Comparison of ENCODE assay signal across 15 mouse cellular contexts in the genomic region with DNA sequence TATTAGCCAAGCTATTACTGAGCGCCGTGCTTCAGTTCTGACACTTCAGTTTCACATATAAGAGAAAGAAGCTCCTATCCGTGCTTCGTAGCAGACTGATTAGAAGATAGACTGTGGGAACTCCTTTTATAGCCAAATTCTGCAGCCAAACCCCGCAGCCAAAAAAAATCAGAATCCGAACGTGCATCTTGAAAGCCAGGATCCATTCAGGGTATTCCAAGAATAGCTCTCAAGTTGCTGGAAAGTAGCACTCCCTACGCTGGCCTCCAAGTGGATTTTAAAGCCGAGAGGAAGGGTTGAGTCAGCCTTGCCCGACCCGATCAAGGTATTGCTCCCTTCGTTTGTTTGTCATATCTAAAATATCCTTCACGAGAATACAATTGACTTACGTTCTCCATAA.
DNase-seq lines count a peak whose midpoint lies in the region.
"Had no signal": no experiment of that assay in that cellular context is flagged by ENCODE, and none has a peak within 500 bp of the region (broad histone marks: within the 10 kb centered on the region; RNA-seq: fewer than 3 reads in every experiment).

No protein-coding gene starts in this region.

- peak; percentile 42 for DNase-seq in heart, adult 11 months
- DNase-seq in heart, postnatal 4 days = no peak
- DNase-seq in right cerebral cortex, adult 18-20 months = peak; percentile 20
- no peak for DNase-seq in right cerebral cortex, postnatal 4 days
- DNase-seq in left cerebral cortex, postnatal 25 days (ENCODE audit: low spot score in 2 of 2) = peak; percentile 28 to 78
- no peak for DNase-seq in adrenal gland, postnatal 4 days (ENCODE audit: low spot score in 2 of 2)
- no peak for DNase-seq in embryo, embryonic 10 days (ENCODE audit: low spot score)
- DNase-seq: adrenal gland, postnatal 25 days; cerebellum, adult 2 months; cerebellum, postnatal 36 days; gastrocnemius, postnatal 10 days; kidney, adult 11 months; layer of hippocampus, postnatal 36 days; lung, postnatal 4 days; thymus, postnatal 14 days had no signal

- intact Hi-C loops in left cerebral cortex, postnatal 25 days (cut with DNase I) = no loop called here

Comparison
In these comparisons a context has a peak if more than half of its experiments do, and no peak if none do; other contexts are left out.
1. DNase-seq: peak in heart, adult 11 months (single experiment), right cerebral cortex, adult 18-20 months (single experiment) and left cerebral cortex, postnatal 25 days (2 of 2); none in heart, postnatal 4 days (single experiment), right cerebral cortex, postnatal 4 days (single experiment), adrenal gland, postnatal 4 days (0 of 2) and embryo, embryonic 10 days (single experiment).